Mouse (Mus musculus): ENCODE data around the gene Kcnk2.

DNA sequence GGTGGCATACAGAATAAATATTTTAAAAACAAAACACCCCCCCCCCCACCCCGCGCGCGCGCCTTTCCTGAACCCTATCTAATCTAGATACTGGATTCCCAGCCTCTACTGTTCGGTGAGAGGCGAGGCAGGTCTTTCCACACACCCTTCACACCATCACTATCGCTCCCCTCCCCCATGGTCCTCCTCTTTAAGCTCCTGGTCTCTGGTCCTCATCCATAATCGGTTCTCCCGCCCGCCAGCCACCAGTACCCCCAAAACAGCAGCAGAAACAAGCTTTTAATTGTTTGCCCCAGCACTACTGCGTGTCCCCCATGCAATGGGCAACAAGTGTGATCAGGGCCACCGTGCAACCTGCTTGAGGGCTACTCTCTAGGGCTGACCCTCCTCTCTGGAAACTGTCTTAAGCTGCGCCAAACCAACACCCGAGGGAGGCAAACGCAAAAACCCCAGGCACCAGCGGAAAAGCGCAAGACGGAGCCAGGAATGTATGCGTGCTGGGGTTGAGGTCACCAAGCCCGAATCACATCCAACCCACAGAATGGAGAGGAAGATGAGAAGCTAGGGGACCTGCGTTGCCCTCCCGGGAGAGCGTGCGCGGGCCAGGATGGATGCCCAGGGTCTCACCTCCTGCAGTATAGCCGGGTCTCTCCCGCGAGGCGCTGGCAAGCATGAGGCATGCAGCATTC lies 59.5 kb downstream of the Kcnk2 start:
- TF ChIP-seq CTCF (IDR thresholded peaks at IDR 0.05; ENCODE audit: low read depth) (no peak), EP300 (IDR thresholded peaks at IDR 0.05; ENCODE audit: low read depth) (no peak)

Data from liver, postnatal 0 days (tissue).